Mouse (Mus musculus): ENCODE measurements at regions not wholly inside any gene's neighbourhood (a gene's known extent, or its start where the extent isn't known, plus 50 kb on each side); places are given as distances from the start of the nearest gene placed in this dataset.

GRCm38 (mm10) chr6:51192826-51193225, 239.6 kb upstream of the Nfe2l3 start:
- 21% methylated on average over 8 of the region's 8 CpGs for WGBS
- no peak for ATAC-seq (ENCODE audit: low FRiP score, low read depth)
- Histone ChIP-seq H3K9me3 (ENCODE audit: control insufficient read depth, low read length) (no peaks in the 10 kb centered on the region), H3K4me1 (ENCODE audit: control insufficient read depth, insufficient read depth, low read length) (peaks cover 18% of the 10 kb centered on the region), H3K27me3 (ENCODE audit: control insufficient read depth, insufficient read depth, low read length) (peaks cover 8% of the 10 kb centered on the region; the same call in 1 of the 2 replicates), H3K4me2 (replicated peaks; ENCODE audit: low read depth, low read length, severe bottlenecking) (no peak overlapping the region), H3K4me3 (replicated peaks; ENCODE audit: low read length) (no peak overlapping the region), H3K9ac (ENCODE audit: low read depth, low read length, severe bottlenecking) (no peak overlapping the region), H3K36me3 (ENCODE audit: control insufficient read depth, insufficient read depth, low read length) (no peaks in the 10 kb centered on the region), H3K27ac (replicated peaks; ENCODE audit: low read depth, low read length) (no peak overlapping the region)
- no peak for TF ChIP-seq POLR2A (IDR thresholded peaks at IDR 0.05; ENCODE audit: borderline replicate concordance, extremely low read depth, insufficient read depth, insufficient read length)
- DNase-seq (ENCODE audit: low spot score) = no peak

GRCm38 (mm10) chr6:51193356-51193755, 239.1 kb upstream of the Nfe2l3 start:
- TF ChIP-seq POLR2A (IDR thresholded peaks at IDR 0.05; ENCODE audit: borderline replicate concordance, extremely low read depth, insufficient read depth, insufficient read length) = no peak
- Histone ChIP-seq H3K4me2 (replicated peaks; ENCODE audit: low read depth, low read length, severe bottlenecking) (no peak overlapping the region), H3K4me1 (ENCODE audit: control insufficient read depth, insufficient read depth, low read length) (peaks cover 19% of the 10 kb centered on the region), H3K36me3 (ENCODE audit: control insufficient read depth, insufficient read depth, low read length) (no peaks in the 10 kb centered on the region), H3K27ac (replicated peaks; ENCODE audit: low read depth, low read length) (no peak overlapping the region), H3K4me3 (replicated peaks; ENCODE audit: low read length) (no peak overlapping the region), H3K27me3 (ENCODE audit: control insufficient read depth, insufficient read depth, low read length) (peaks cover 8% of the 10 kb centered on the region; the same call in 1 of the 2 replicates), H3K9me3 (ENCODE audit: control insufficient read depth, low read length) (no peaks in the 10 kb centered on the region), H3K9ac (ENCODE audit: low read depth, low read length, severe bottlenecking) (no peak overlapping the region)
- DNase-seq (ENCODE audit: low spot score) (no peak), ATAC-seq (ENCODE audit: low FRiP score, low read depth) (no peak)
- 18% methylated on average over 12 of the region's 12 CpGs for WGBS

- 0 out of 2 replicates have a peak, but pooled peaks cover 4% of the 10 kb centered on the region for H3K27me3 ChIP-seq (ENCODE audit: control insufficient read depth, insufficient read depth, low read length)
- 5% methylated on average over 2 of the region's 2 CpGs for WGBS
- DNase-seq (ENCODE audit: low spot score) = no peak
- H3K4me3 ChIP-seq (replicated peaks; ENCODE audit: low read length) = no peak overlapping the region
- H3K9ac ChIP-seq (ENCODE audit: low read depth, low read length, severe bottlenecking) = no peak overlapping the region
- no peak for TF ChIP-seq POLR2A (IDR thresholded peaks at IDR 0.05; ENCODE audit: borderline replicate concordance, extremely low read depth, insufficient read depth, insufficient read length)
- H3K4me1 ChIP-seq (ENCODE audit: control insufficient read depth, insufficient read depth, low read length) = peaks cover 24% of the 10 kb centered on the region
- H3K36me3 ChIP-seq (ENCODE audit: control insufficient read depth, insufficient read depth, low read length) = no peaks in the 10 kb centered on the region
- no peak overlapping the region for H3K4me2 ChIP-seq (replicated peaks; ENCODE audit: low read depth, low read length, severe bottlenecking)
- no peaks in the 10 kb centered on the region for H3K9me3 ChIP-seq (ENCODE audit: control insufficient read depth, low read length)
- no peak overlapping the region for H3K27ac ChIP-seq (replicated peaks; ENCODE audit: low read depth, low read length)
- ATAC-seq (ENCODE audit: low FRiP score, low read depth) = peak; percentile 32; the same call in 1 of the 2 replicates
Measured at GRCm38 (mm10) chr6:51196391-51196790, 236.1 kb upstream of the Nfe2l3 start.

GRCm38 (mm10) chr6:51197000-51197774, 235.3 kb upstream of the Nfe2l3 start:
- Histone ChIP-seq H3K9ac (ENCODE audit: low read depth, low read length, severe bottlenecking) (no peak overlapping the region), H3K27me3 (ENCODE audit: control insufficient read depth, insufficient read depth, low read length) (0 out of 2 replicates have a peak, but pooled peaks cover 4% of the 10 kb centered on the region), H3K36me3 (ENCODE audit: control insufficient read depth, insufficient read depth, low read length) (no peaks in the 10 kb centered on the region), H3K4me2 (replicated peaks; ENCODE audit: low read depth, low read length, severe bottlenecking) (peak overlapping the region; percentile 29), H3K4me1 (ENCODE audit: control insufficient read depth, insufficient read depth, low read length) (peaks cover 24% of the 10 kb centered on the region), H3K9me3 (ENCODE audit: control insufficient read depth, low read length) (no peaks in the 10 kb centered on the region), H3K4me3 (replicated peaks; ENCODE audit: low read length) (no peak overlapping the region), H3K27ac (replicated peaks; ENCODE audit: low read depth, low read length) (peak overlapping the region; percentile 62; the same call in 1 of the 2 replicates)
- DNase-seq (ENCODE audit: low spot score) = peak; percentile 26
- ATAC-seq (ENCODE audit: low FRiP score, low read depth) = peak; percentile 45; the same call in 1 of the 2 replicates
- 19% methylated on average over 16 of the region's 16 CpGs for WGBS
- TF ChIP-seq POLR2A (IDR thresholded peaks at IDR 0.05; ENCODE audit: borderline replicate concordance, extremely low read depth, insufficient read depth, insufficient read length) = no peak

- ATAC-seq (ENCODE audit: low FRiP score, low read depth) (no peak), DNase-seq (ENCODE audit: low spot score) (peak; percentile 59)
Measured at GRCm38 (mm10) chr6:51200207-51200606, 232.3 kb upstream of the Nfe2l3 start.

More at GRCm38 (mm10) chr6:51200207-51200606, 232.3 kb upstream of the Nfe2l3 start:
- Histone ChIP-seq H3K9me3 (ENCODE audit: control insufficient read depth, low read length) (no peaks in the 10 kb centered on the region), H3K4me2 (replicated peaks; ENCODE audit: low read depth, low read length, severe bottlenecking) (no peak overlapping the region), H3K36me3 (ENCODE audit: control insufficient read depth, insufficient read depth, low read length) (no peaks in the 10 kb centered on the region), H3K27ac (replicated peaks; ENCODE audit: low read depth, low read length) (no peak overlapping the region; the same call in 1 of the 2 replicates), H3K9ac (ENCODE audit: low read depth, low read length, severe bottlenecking) (no peak overlapping the region), H3K27me3 (ENCODE audit: control insufficient read depth, insufficient read depth, low read length) (no peaks in the 10 kb centered on the region), H3K4me1 (ENCODE audit: control insufficient read depth, insufficient read depth, low read length) (peaks cover 18% of the 10 kb centered on the region), H3K4me3 (replicated peaks; ENCODE audit: low read length) (no peak overlapping the region)
- WGBS = 25% methylated on average over 5 of the region's 5 CpGs
- no peak for TF ChIP-seq POLR2A (IDR thresholded peaks at IDR 0.05; ENCODE audit: borderline replicate concordance, extremely low read depth, insufficient read depth, insufficient read length)

Data from limb, embryonic 14.5 days (tissue).